Mouse (Mus musculus) lung, embryonic 14.5 days (tissue): ENCODE measurements around the gene Ppm1b. TPM values are rescaled to one million over a fixed set of nuclear protein-coding genes. Genes with fewer than 3 reads are reported as not detected.

Source experiments
- ATAC-seq: fragments of 200-750 bp; cut with Nextera tagmentation; 2 replicates; pipeline ENCODE4 v1.8.0; 2017; ENCODE audit warnings: mild to moderate bottlenecking, moderate TSS enrichment, moderate library complexity; ENCODE audit not compliant: insufficient read depth
- DNase-seq: peaks from one replicate; pipeline ENCODE4 v3.0.0-alpha.2; 2015
- H3K27ac ChIP-seq: fragments of 300-500 bp; sonication (generic); 2 replicates; pipeline ENCODE4 v1.5.1; 2014; ENCODE audit warnings: low read depth, mild to moderate bottlenecking, moderate library complexity
- H3K27me3 ChIP-seq: fragments of 300-500 bp; sonication (generic); 2 replicates; pipeline ENCODE4 v1.6.1; 2014; ENCODE audit warnings: low read length, control low read depth; ENCODE audit not compliant: insufficient read depth
- H3K36me3 ChIP-seq: fragments of 300-500 bp; sonication (generic); 2 replicates; pipeline ENCODE4 v1.6.1; 2014; ENCODE audit warnings: control low read depth; ENCODE audit not compliant: insufficient read depth
- H3K4me1 ChIP-seq: fragments of 300-500 bp; sonication (generic); 2 replicates; pipeline ENCODE4 v1.6.1; 2014; ENCODE audit warnings: antibody characterized with exemption, control low read depth; ENCODE audit not compliant: insufficient read depth
- H3K4me2 ChIP-seq: fragments of 300-500 bp; sonication (generic); 2 replicates; pipeline ENCODE4 v1.6.1; 2014; ENCODE audit warnings: mild to moderate bottlenecking
- H3K4me3 ChIP-seq: fragments of 300-500 bp; sonication (generic); 2 replicates; pipeline ENCODE4 v1.5.1; 2014; ENCODE audit warnings: low read depth, low read length
- H3K9ac ChIP-seq: fragments of 300-500 bp; sonication (generic); 2 replicates; pipeline ENCODE4 v1.6.1; 2014
- H3K9me3 ChIP-seq: fragments of 300-500 bp; sonication (generic); 2 replicates; pipeline ENCODE4 v1.6.1; 2016; ENCODE audit warnings: low read depth, low read length, control low read depth
- CTCF ChIP-seq: IDR thresholded peaks from 2 replicates; pipeline ENCODE4 v1.5.1; 2016; ENCODE audit warnings: antibody characterized with exemption, low read depth
- WGBS: fragments of 180-500 bp; shearing (Covaris S2); extraction: QIAGEN DNeasy Blood & Tissue Kit; methylation state at CpG from one replicate; pipeline ENCODE4 v1.1.7; 2014; 5-methylcytosine and 5-hydroxymethylcytosine counted together
- polyA plus RNA-seq: library from polyadenylated mRNA; unstranded; fragments of >200 nt; fragmentation: Nextera tagmentation; extraction: Ambion mirVana; gene quantifications from 2 replicates; pipeline ENCODE4 v1.2.1, GENCODE M21; 2014

Gene Ppm1b
- polyA plus RNA-seq, 1 experiment from 2014 or later, result 68.2 TPM

- WGBS, result 50% methylated on average over 2 of the region's 2 CpGs
Measured at GRCm38 (mm10) chr17:84943033-84943393, 13.5 kb upstream of the Ppm1b start.

GRCm38 (mm10) chr17:84944348-84944747, 12.2 kb upstream of the Ppm1b start:
- DNase-seq, result no peak
- Histone ChIP-seq H3K9me3 (no peaks in the 10 kb centered on the region), H3K27ac (no peak overlapping the region), H3K9ac (no peak overlapping the region), H3K36me3 (no peaks in the 10 kb centered on the region), H3K27me3 (no peaks in the 10 kb centered on the region), H3K4me3 (no peak overlapping the region), H3K4me1 (no peaks in the 10 kb centered on the region), H3K4me2 (no peak overlapping the region)
- whole genome bisulfite sequencing, result 77% methylated on average over 6 of the region's 6 CpGs
- ATAC-seq, result no peak
- no peak for TF ChIP-seq CTCF

More at GRCm38 (mm10) chr17:84943033-84943393, 13.5 kb upstream of the Ppm1b start:
- ATAC-seq (no peak), DNase-seq (no peak)
- Histone ChIP-seq H3K4me1 (no peaks in the 10 kb centered on the region), H3K27ac (no peak overlapping the region), H3K36me3 (no peaks in the 10 kb centered on the region), H3K27me3 (no peaks in the 10 kb centered on the region), H3K9ac (no peak overlapping the region), H3K4me2 (no peak overlapping the region), H3K9me3 (no peaks in the 10 kb centered on the region), H3K4me3 (no peak overlapping the region)
- no peak for TF ChIP-seq CTCF

GRCm38 (mm10) chr17:84952521-84952920, 4.0 kb upstream of the Ppm1b start:
- no peak overlapping the region for H3K27ac ChIP-seq

GRCm38 (mm10) chr17:84953776-84954175, 2.8 kb upstream of the Ppm1b start:
- no peak for ATAC-seq
- Histone ChIP-seq H3K4me1 (no peaks in the 10 kb centered on the region), H3K4me2 (no peak overlapping the region), H3K9me3 (no peaks in the 10 kb centered on the region), H3K9ac (no peak overlapping the region), H3K27me3 (no peaks in the 10 kb centered on the region), H3K27ac (no peak overlapping the region), H3K36me3 (no peaks in the 10 kb centered on the region), H3K4me3 (no peak overlapping the region)
- no peak for DNase-seq
- WGBS, result 85% methylated on average over 5 of the region's 5 CpGs
- TF ChIP-seq CTCF, result no peak

More at GRCm38 (mm10) chr17:84952521-84952920, 4.0 kb upstream of the Ppm1b start:
- Histone ChIP-seq H3K9me3 (no peaks in the 10 kb centered on the region), H3K4me2 (no peak overlapping the region), H3K4me1 (no peaks in the 10 kb centered on the region), H3K9ac (no peak overlapping the region), H3K4me3 (no peak overlapping the region), H3K36me3 (no peaks in the 10 kb centered on the region), H3K27me3 (no peaks in the 10 kb centered on the region)
- no peak for TF ChIP-seq CTCF
- ATAC-seq (no peak), DNase-seq (no peak)
- 90% methylated on average over 5 of the region's 5 CpGs for WGBS

DNA sequence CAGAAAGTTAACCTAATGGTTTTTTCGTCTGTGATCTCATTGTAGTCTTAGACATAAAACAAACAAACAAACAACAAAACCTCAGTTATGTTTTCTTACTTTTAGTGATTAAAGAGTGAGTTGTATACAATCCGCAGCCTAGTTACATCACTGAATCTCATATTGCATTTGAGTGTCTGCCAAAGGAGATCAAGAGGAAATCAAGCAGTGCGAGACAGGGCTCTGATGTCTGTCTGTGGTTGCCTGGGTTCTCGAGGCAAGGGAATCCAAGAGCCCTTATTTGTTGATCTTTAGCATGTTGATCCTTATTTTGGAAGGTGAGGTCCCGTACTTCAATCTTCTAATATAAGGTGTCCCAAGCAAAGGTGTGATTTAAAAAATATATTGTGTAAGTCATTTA, 1.7 kb upstream of the Ppm1b start:
- Histone ChIP-seq H3K4me1 (peaks cover 7% of the 10 kb centered on the region; the same call in 1 of the 2 replicates), H3K4me2 (no peak overlapping the region), H3K9me3 (no peaks in the 10 kb centered on the region), H3K4me3 (no peak overlapping the region), H3K27ac (no peak overlapping the region), H3K9ac (no peak overlapping the region), H3K36me3 (no peaks in the 10 kb centered on the region), H3K27me3 (no peaks in the 10 kb centered on the region)
- no peak for TF ChIP-seq CTCF
- ATAC-seq (no peak), DNase-seq (no peak)
- WGBS, result 83% methylated on average over 5 of the region's 5 CpGs

GRCm38 (mm10) chr17:84956931-84957486, 468 bp downstream of the Ppm1b start:
- Histone ChIP-seq H3K4me3 (peak overlapping the region; percentile 95), H3K9me3 (no peaks in the 10 kb centered on the region), H3K36me3 (no peaks in the 10 kb centered on the region), H3K27me3 (no peaks in the 10 kb centered on the region), H3K9ac (peak overlapping the region; percentile 44), H3K4me1 (peaks cover 15% of the 10 kb centered on the region), H3K27ac (peak overlapping the region; percentile 95), H3K4me2 (peak overlapping the region; percentile 65)
- peak; percentile 90 for ATAC-seq
- 0% methylated on average over 24 of the region's 24 CpGs for WGBS
- TF ChIP-seq CTCF, result peak; percentile 13; the same call in 1 of the 2 replicates
- DNase-seq, result peak; percentile 93

DNA sequence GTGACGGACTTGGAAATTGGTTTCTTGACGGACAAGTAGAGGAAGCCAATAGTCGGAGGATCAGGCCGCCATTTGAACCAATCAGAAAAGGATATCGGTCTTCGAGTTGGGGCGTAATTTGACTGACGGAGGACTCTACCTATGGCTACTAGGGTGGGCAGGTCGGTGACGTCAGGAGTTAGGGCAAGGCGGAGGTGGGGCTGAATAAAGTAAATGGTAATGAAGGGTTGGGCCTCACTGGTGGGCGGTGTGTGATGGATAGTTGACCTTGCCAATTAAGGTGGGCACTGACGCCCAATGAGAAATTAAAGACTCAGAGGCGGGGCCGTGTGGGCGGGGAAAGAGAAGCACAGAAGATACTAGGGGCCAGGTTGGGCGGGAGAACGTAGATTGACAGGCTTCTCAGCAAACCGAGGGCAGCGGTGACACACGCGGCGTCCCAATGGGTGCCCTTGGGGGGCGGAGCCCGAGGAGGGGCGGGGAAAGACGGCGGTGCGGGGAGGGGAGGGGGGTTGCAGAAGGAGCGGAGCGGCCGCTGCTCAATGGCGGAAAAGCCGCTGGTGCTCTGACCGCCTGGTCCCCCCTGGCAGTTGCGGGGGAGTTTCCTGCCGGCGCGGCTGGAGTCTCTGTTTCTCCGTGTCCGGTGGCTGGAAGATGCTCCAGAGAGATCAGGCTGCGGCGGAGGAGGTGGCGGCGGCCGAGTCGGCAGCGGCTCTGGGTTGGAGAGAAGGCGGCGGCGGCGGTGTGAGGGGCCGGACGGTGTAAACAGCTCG, 1.1 kb downstream of the Ppm1b start:
- Histone ChIP-seq H3K9ac (peak overlapping the region; percentile 96), H3K27ac (peak overlapping the region; percentile 95), H3K36me3 (no peaks in the 10 kb centered on the region), H3K4me1 (peaks cover 15% of the 10 kb centered on the region), H3K4me2 (peak overlapping the region; percentile 71), H3K27me3 (no peaks in the 10 kb centered on the region), H3K4me3 (peak overlapping the region; percentile 95), H3K9me3 (no peaks in the 10 kb centered on the region)
- no peak for TF ChIP-seq CTCF
- ATAC-seq (peak; percentile 96), DNase-seq (peak; percentile 100)
- WGBS, result under 1% methylated on average over 55 of the region's 55 CpGs
